Mouse (Mus musculus) adrenal gland, postnatal 10 days (tissue): ENCODE measurements around the gene Ppfia4. TPM values are rescaled to one million over a fixed set of nuclear protein-coding genes. Genes with fewer than 3 reads are reported as not detected.

Experiments used
- DNase-seq: peaks from one replicate; pipeline ENCODE4 v3.0.0; 2021; ENCODE audit warnings: mixed read lengths
- total RNA-seq, 2 experiments: library from RNA; stranded (reverse); gene quantifications; 2 replicates each; pipeline ENCODE4 v1.2.3; 2021

Ppfia4 gene
- total RNA-seq, 2 experiments from 2014 or later, result 1.5 to 3.0 TPM

DNA sequence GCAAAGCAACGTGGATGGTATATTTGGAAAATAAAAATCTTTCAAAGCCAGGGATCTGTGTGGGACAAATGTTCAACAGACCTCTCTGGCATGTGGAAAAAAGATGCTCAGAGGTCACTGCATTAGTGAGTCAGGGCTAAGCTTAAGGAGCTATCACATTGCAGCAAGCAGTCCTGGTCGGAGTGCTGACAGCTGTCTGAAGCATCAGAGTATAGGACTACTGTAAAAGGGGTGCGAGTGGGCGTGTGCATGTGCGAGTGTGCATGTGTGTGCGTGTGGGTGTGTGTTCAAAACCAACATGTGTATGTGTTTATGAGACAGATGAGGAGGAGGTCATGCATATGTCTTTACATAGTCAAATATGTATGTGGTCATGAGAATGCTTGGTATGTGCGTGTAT lies 6.4 kb upstream of the Ppfia4 start:
- DNase-seq, result no peak

DNA sequence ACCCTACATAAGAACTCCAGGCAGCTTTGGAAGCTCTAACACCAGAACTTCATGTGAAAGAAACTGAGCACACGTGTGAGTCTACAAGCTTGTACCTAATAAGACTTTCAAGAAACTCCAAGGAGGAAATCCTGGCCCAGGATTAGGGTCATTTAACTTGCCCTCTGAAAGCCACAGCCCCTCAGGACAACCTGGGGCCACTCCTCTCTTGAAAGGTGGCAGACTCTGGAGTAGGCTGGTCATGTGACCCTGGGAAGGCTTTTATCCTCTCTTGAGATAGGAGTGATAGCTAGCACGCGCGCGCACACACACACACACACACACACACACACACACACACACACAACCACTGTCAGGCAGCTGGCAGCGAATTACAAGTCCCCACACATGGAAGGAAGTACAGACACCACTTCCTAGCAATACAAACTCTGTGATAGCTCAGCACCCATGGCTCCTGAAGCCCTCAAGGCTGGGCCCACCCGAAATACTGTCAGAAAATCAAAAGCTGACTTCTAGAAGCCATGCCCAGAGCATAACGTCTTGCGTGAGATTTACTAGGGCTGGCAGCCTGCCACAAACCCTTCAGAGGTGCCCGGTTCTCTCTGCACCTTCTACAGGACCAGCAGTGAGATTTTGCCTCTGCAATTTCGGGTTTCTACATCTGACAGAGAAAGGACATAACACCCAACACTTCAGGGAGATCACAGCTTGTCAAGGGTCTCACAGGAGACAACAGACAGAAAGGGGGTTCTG lies 4.4 kb upstream of the Ppfia4 start:
- DNase-seq, result no peak

DNA sequence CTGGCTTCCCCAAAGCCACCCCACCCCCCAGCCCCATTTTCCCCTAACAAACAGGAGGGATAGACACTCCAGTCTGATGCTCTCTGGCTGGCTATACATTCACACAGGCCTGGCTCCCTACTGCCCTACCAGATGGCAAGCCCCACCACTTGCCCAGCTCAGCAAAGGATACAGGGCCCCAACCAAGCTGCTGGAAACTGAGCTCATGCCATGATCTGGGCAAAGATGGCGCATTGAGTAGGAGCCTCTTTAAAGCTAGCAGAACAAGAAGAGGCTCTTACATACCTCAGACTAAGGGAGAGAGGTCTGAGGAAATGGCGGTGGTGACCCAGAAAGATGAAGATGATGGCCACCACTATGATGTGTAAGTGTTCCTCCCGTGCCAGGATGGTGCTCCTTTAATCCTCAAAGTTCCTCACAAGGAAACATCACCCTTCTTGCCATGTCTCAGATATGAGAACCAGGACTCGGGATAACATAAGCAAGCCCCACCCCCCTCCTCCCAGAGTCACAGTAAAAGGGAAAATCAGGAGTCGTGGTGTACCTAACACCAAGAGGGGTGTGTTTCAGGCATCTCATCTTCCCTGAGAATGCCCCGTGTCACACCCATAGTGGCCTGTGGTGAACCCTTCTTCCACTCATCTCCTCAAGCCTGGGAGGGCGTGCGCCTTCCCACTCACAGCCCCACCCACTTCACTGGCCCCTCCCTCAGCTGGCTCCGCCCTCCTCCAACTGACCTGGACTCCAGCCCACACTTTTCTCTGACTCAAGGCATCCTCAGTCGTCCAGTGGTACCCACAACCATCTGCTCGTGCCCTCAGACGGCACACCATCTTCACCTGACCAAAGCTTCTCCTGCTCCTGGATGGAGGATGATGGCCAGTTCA lies 3.4 kb upstream of the Ppfia4 start:
- DNase-seq, result no peak

DNA sequence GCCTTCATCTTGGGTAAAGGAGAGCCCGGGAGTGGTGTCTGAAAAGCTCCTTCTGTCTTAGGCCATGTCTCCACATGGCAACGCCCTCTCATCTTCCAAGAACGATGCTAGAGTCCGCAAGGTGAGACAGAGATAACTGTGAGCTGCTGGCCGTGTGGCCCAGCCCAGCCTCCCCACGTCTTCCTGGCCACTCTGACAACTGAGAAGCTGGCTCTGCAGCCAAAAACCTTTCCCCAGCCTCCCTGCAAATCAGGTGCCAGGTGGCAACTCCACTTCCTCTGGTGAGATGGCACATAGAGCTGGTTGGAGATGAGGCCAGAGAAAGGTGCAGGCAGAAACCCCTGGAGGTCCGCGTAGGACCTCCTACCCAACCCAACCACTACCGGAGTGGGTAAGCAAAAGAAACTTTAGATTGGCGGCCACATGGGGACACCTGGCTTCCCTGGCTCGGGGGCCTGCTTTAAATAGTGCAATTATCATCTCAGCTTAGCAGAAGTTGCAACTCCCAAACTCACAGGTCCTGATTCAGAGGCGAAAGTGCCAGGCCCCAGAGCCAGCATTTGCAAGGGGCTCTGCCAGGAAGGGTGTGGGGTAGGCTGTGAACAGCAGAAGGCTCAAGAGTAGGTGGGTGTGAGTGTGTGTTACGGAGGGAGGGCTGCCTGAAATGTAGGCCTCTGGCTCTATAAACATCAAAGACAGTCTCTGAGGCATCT lies 2.6 kb upstream of the Ppfia4 start:
- no peak for DNase-seq

DNA sequence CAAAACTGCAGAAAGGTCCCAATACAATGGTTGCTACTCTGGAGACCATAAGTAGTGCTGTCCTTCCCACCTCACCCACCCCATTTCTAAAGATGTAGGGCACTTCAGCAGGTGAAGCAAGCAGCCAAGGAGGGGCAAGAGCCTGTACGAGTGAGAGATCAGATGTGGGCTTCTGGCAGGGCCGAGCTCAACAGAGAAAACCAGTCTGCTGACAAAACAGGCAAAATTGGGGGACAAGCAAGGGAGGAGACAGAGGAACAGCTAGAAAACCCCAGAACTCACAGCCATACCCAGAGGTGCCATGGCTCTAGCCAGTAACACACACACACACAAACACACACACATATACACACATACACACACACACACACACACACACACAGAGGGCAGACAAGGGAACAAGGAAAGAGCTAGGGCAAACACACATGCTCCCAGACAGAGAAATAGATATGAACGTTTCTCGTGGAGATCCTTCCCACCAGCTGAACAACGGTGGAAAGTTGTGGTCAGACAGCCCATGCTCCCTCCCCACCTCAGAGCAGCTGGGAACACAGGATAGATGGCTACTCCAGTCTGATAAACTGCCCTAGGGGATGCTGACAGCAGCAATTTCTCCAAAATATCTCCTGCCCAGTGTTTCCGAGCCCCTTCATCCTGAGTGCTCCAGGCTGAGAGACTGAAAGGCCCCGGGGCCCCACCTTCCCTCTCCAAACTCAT lies 1.5 kb upstream of the Ppfia4 start:
- no peak for DNase-seq

DNA sequence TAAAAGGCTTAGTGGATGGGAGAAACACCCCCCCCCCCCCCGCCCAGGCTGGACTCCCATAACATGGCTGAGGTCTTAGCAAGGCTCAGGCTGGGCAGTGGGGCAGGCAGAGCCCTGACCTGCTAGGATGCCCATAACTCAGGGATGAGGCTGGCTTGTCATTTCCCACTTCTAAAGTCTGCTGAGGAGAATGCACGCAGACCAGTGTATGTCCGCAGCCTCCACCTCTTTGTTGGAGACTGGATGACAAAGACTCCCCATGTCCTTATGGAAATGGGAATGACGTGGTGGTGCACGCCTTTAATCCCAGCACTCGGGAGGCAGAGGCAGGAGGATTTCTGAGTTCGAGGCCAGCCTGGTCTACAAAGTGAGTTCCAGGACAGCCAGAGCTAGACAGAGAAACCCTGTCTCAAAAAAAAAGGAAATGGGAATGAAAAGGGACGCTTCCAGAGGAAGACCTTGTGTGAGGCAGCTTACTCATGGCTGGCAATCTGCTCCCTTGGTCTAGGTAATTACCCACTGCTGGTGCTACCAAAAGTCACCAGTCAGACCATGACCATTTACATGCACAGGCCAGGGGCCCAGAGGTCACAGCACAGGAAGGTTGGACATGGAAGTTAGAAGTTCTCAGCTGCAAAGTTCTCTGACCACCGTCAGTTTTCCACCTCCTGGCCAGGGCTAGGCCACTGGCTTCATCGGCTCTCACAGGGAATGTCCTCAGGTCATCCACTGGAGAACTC lies 813 bp upstream of the Ppfia4 start:
- DNase-seq, result no peak

DNA sequence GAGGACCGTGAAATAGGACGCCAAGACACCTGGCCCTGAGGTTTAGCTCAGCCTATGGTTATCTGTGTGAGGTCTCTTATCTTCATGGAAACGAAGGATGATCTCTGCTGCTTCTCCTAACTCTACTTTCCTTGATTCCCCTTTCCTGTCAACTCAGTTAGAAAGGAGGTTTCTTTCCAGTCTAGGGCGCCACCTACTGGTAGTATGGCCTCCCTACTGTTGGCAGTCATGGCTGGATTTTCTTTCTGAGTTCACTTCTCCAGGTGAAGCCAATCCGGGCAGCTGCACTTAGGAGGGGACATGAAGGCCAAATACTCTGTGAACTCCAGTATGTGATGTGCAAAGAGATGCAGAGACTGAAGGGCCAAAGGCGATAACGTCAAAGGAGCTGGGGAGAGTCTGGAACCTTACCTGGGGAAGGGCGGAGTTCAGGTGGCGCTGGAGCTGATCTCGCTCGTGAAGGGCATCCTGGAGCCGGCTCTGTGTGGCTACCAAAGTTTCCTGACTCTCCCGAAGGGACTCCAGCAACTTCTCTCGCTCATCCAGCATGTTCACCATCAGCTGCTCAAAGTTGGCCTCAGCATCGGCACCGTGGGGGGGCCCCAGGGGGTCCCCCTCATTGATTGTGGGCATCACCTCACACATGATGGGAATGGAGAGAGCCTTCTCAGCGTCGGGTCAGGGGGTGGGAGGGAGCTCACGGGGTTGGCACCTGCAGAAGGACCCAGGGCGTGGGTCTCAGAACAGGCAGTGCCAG lies 671 bp downstream of the Ppfia4 start:
- DNase-seq, result peak; percentile 91

DNA sequence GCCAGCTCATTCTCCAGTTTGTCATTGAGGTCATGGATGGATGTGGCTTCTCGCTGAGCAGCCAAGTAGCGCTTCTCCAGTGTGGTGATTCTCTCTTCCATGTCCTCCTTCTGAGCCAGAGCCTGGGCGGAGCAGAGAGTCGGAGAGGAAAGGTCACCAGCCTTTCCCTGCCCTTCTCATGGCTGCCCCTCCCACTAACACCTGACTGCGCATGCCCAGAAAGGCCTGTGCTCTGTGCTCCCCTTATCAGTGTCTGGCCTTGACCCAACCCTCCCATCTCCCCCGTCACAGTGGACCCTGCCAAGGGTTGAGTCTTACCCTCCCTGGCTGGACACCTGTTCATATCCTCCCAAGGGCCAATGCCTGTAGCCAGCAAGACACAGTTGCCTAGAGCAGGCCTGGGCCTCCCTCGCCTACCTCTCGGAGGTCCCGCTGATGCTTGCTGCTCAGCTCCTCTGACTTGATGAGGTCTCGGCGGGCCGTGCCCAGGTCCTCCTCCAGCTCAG lies 5.8 kb downstream of the Ppfia4 start:
- no peak for DNase-seq

DNA sequence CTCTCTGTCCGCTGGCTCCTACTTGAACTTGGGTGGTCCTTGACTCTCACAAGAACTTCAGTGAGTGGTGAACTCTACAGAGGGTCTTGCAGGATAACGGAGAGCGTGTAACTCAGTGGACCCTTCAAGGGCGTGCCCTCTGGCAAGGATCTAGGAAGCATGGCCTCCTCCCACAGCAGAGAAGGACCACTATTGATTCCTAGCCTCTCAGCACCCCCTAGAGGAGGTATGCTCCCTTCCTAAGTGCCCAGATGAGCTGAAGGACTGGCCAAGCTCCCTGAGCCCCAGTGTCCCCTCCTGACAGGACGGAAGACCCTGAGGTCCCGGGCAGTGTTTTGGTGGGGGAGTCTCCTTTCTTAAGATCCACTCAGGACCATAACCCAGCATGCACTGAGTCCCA lies 10.1 kb downstream of the Ppfia4 start:
- DNase-seq, result peak; percentile 50

DNA sequence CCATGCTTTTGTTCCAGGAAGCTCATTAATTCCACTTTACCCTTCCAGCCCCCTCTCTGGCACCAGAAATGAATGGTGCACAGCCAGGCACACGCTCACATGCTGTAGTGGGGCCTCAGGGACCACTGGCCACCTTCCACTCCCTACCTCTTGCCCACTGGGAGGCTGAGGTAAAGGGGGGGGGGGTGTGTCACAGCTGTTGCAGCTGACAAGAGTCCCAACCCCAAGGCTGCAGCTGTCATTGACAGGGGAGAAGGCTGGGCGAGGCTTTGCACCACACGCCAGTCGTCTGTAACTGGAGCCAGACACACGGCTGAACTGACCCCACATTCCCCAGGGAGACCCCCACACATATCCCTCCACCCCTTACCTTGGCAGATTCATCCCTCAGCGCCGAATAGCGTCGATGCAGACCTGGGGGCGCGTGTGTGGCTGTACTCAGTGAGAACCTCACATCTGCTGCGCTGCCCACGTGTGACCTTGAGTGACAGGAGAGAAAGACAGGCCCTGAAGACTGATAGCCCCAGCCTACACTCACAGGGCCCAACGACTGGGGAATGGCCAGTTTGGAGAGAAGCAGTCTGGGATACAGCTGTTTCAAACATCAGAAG lies 11.9 kb downstream of the Ppfia4 start:
- no peak for DNase-seq

DNA sequence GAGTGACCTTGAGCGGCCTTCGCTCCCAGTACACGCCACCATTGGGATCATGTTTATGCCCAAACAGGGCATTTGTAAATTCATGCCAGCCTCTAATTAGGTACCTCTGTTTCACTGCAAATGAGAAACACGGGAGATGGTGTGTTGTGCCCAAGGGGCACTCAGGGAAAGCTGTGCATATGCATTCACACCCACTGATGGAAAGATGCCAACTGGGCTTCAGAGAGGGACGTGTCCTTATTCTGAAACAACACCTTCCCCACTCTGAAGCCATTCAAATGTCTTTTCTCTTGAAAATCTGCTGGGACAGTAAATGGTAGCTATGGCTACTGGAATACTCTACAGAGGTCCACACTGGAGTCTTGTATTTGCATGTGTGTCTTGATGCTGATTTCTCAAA lies 14.5 kb downstream of the Ppfia4 start:
- DNase-seq, result no peak

DNA sequence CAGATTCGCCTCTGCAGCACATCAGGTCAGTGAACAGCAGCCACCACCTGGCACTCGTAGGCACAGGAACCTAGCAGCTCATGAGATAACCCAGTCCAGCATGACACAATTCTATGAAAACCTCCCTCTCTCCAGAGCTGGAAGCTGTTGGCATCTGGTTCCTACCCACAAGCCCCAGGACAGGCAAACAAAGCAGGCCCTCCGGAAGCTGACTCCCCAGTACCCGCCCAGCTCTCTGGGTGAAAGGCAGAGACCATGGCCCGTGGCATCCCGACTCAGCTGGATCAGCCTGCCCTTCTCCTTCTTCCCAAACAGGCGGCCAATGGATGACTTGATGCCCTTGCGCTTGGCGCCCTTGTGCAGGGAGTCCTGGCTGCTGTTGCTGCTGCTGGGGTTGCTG lies 16.4 kb downstream of the Ppfia4 start:
- DNase-seq, result no peak

DNA sequence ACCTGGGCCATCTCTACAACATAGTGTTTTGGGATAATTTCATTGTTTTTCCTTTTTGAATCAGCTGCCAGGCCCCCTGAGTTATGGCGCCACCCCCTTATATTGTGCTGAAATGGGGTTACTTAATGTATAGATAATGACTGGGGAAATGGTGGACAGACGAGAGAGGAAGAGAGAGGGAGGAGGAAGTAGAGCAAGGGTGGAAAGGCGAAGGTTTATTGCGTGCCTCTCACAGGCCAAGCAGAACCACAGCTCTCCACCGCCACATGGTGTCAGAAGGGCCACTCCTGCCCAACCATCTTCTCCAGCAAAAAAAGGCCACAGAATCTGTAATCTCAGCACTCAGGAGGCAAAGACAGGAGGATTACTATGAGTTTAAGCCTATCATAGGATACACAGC lies 17.5 kb downstream of the Ppfia4 start:
- DNase-seq, result no peak

DNA sequence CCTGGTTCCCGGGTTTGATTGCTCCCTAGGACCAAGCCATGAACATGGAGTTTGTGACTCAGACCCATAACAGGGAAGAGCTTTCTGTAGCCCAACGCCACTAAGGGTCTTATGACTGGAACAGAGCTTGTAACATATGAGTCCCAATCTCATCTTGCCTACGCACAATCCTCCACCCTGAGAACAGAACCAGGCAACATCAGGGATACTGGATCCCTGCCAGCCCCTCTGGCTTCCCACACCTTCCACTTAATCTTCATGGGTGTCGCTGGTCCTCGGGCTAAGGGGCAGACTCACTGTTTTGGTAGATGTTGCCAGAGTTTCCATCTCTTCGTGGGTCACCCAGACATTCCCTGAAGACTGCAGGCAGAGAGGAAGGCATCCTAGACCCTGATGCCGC lies 21.0 kb downstream of the Ppfia4 start:
- DNase-seq, result no peak

DNA sequence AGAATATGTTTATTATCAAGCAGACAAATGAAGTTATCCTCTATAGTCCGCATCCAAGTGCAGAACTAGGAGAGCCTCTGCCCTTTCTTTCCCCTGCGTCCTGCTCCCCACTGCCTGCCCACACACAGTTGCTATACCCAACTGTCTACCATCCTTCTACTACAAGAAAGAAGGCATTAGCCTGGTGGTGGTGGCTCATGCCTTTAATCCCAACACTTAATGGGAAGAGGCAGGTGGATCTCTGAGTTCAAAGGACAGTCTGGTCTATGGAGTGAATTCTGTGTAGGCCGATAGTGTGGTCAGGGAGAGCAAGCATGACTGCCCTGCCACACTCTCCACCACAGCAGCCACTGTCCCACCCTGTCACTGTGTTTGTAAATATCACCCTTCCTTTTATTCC lies 22.0 kb downstream of the Ppfia4 start:
- no peak for DNase-seq

DNA sequence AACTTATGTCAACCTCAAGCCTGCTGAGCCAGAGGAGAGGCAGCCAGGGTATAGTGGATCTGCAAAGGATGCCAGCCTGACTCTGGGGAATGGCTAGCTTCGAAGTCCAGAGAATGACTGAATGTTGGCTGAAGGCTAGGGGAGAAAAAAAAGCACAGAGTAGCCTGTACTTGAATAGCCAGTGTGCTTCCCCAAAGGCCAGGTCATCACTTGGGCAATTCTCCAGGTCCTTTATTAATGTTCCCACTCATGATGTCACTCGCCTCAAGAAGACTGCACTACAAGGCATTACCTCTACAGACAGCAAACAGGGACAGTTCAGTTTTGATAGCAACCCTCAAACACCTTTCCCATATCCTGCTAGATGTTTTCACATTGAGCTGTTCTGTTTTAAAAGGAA lies 22.4 kb downstream of the Ppfia4 start:
- no peak for DNase-seq

DNA sequence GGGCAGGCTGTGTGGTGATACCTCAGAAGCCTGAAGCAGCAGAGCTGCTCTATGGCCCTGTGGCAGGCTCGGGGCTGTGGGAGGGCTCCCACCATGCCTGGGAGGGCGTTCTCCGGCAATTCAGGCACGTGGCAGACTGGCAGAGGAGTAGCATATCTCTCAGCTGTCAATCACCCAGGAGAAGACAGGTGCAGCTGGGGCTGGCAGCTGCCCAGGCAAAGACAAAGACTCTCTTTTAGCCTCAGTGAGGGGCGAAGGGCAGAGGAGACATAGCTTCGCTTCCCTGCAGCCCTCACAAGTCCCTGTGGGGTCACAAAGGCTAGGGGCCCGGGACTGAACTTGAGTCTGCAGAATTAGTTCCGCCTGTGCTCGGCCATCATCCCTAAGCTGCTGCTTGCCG lies 25.3 kb downstream of the Ppfia4 start:
- no peak for DNase-seq

DNA sequence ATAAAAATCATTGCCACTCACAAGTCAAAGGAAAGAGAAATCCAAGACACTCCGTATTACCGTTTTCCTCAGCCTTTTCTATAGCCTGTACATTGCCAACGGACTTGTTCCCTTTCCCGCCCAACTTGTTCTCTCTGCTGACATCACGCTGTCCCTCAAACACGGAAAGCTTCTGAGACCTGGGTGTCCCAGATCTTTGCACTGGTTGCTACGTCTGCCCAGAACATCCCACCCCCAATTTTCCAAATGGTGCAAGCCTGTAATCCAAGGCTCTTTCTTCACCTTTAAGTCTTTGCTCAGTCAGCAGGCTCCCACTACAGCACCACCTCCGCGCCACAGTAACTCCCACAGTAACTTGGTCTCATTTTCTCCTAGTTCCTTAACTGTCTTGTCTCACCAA lies 27.8 kb downstream of the Ppfia4 start:
- no peak for DNase-seq

DNA sequence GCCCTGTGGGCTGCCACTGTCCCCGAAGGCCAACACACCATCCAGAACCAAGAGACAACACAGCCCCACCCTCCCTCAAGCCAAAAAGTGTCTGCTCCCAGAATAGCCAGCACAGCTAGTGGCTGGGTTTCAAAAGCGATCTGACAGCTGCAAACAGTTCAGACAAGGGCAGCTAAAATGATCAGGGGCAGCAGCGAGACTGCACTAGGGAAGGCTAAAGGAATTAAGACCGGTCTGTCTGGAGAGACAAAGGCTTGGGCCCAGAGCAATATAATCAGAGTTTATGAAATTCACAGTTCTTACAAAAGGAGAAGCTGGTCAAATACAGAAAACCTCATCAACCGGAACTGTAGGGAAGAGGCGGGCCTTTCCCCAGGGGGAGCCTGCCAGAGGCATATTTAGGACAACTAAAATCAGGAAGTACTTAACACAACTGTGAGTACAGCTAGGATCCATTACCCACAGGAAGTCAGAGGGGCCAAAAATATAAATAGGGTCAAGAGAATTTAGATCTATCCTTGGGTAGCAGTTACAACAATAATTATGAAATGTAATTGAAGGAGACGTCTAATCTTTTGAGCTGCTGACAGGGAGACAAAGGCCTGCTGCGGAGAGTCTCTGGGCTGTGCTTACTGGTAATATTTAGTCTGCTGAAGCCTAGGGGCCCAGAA lies 30.0 kb downstream of the Ppfia4 start:
- peak; percentile 57 for DNase-seq
